Mouse (Mus musculus): Measurements from ENCODE around the gene Ptms. TPM values are rescaled to one million over a fixed set of nuclear protein-coding genes. Genes with fewer than 3 reads are reported as not detected.

The Ptms gene
- polyA plus RNA-seq, 1 experiment = 1,462 TPM

GRCm38 (mm10) chr6:124907767-124908166 is 12.1 kb downstream of the Ptms start:
- TF ChIP-seq REST (IDR thresholded peaks at IDR 0.05; ENCODE audit: insufficient read depth, insufficient read length) (no peak), MYOD1 (IDR thresholded peaks at IDR 0.05; ENCODE audit: control insufficient read depth in 1 of 3, insufficient read length in 2 of 3, low read depth in 2 of 3) (no peak), POLR2A (IDR thresholded peaks at IDR 0.05; ENCODE audit: insufficient read length, low read depth) (no peak), TCF12 (IDR thresholded peaks at IDR 0.05; ENCODE audit: insufficient read depth, poor library complexity, severe bottlenecking) (no peak), MAX (IDR thresholded peaks at IDR 0.05; ENCODE audit: low read depth) (no peak), POLR2AphosphoS2 (IDR thresholded peaks at IDR 0.05; ENCODE audit: insufficient read length, low read depth) (no peak), MYOG (IDR thresholded peaks at IDR 0.05; ENCODE audit: control insufficient read depth in 1 of 3, insufficient read depth in 1 of 3, insufficient read length in 2 of 3, low read depth in 2 of 3) (no peak), TCF3 (IDR thresholded peaks at IDR 0.05; ENCODE audit: insufficient read length, low read depth) (no peak), E2F4 (IDR thresholded peaks at IDR 0.05; ENCODE audit: insufficient read depth) (no peak)
- Histone ChIP-seq H3K4me2 (ENCODE audit: low read depth) (no peak overlapping the region), H3ac (ENCODE audit: control insufficient read depth, insufficient read length) (no peak overlapping the region), H3K27me3 (ENCODE audit: control insufficient read depth, insufficient read depth, insufficient read length) (no peaks in the 10 kb centered on the region), H3K4me3 (no peak overlapping the region), H3K36me3 (ENCODE audit: control insufficient read depth, insufficient read depth) (peaks cover 4% of the 10 kb centered on the region), H3K79me2 (ENCODE audit: control insufficient read depth, insufficient read depth) (no peaks in the 10 kb centered on the region)

DNA sequence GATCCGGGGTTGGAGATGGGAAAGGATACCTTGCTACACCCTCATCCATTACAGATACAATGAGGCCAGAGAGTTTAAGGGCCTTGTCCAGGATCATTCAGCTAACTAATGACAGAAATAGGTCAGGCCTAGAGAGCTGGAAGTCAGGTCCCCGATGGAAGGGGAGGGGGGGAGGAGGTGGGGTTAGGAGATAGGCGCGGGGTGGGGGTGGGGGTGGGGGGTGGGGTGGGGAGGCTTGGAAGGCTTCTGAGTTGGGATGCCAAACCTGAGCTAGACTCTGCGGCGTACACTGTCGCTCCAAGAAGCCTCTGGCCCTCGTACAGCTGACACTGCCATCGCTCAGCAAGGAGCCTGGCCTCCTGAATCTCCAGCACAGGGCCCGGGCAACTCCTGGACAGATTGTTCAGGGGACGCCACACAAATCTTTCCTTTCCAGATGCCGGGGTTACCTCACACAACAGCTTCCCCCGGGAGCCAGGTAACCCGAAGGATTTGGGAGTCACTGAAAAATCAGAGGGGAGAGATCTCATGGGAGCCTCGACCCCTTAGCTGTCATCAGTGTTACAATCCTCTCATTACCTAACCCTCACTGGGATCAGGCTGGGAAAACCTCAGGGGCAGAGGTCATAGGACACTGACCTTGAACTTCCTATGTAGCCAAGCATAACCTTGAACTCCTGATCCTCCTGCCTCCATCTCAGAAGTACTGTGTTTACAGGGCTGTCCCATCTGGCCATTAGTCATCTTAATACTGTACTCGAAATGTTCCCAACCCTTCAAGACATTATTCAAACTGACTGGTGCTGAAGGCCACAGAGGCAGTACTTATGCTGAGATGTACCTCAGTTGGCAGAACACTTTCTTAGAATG is 14.7 kb downstream of the Ptms start:
- no peak for TF ChIP-seq TCF12 (IDR thresholded peaks at IDR 0.05; ENCODE audit: insufficient read depth, poor library complexity, severe bottlenecking)
- no peak for TF ChIP-seq REST (IDR thresholded peaks at IDR 0.05; ENCODE audit: insufficient read depth, insufficient read length)
- no peak for TF ChIP-seq POLR2A (IDR thresholded peaks at IDR 0.05; ENCODE audit: insufficient read length, low read depth)
- no peak for TF ChIP-seq MAX (IDR thresholded peaks at IDR 0.05; ENCODE audit: low read depth)
- no peak for TF ChIP-seq E2F4 (IDR thresholded peaks at IDR 0.05; ENCODE audit: insufficient read depth)
- TF ChIP-seq USF1 (IDR thresholded peaks at IDR 0.05; ENCODE audit: low read depth) = no peak
- TF ChIP-seq CEBPB (IDR thresholded peaks at IDR 0.05; ENCODE audit: insufficient read depth, poor library complexity, severe bottlenecking) = no peak
- TF ChIP-seq MYOD1 (IDR thresholded peaks at IDR 0.05; ENCODE audit: control insufficient read depth in 1 of 3, insufficient read length in 2 of 3, low read depth in 2 of 3) = no peak
- Histone ChIP-seq H3K79me2 (ENCODE audit: control insufficient read depth, insufficient read depth) (no peaks in the 10 kb centered on the region), H3K36me3 (ENCODE audit: control insufficient read depth, insufficient read depth) (no peaks in the 10 kb centered on the region), H3K27me3 (ENCODE audit: control insufficient read depth, insufficient read depth, insufficient read length) (no peaks in the 10 kb centered on the region), H3ac (ENCODE audit: control insufficient read depth, insufficient read length) (no peak overlapping the region), H3K4me3 (no peak overlapping the region), H3K4me2 (ENCODE audit: low read depth) (peak overlapping the region; percentile 66)

- Histone ChIP-seq H3K27me3 (ENCODE audit: control insufficient read depth, insufficient read depth, insufficient read length) (no peaks in the 10 kb centered on the region), H3ac (ENCODE audit: control insufficient read depth, insufficient read length) (no peak overlapping the region), H3K79me2 (ENCODE audit: control insufficient read depth, insufficient read depth) (no peaks in the 10 kb centered on the region), H3K36me3 (ENCODE audit: control insufficient read depth, insufficient read depth) (no peaks in the 10 kb centered on the region), H3K4me2 (ENCODE audit: low read depth) (peak overlapping the region; percentile 99), H3K4me3 (peak overlapping the region; percentile 26)
- TF ChIP-seq POLR2A (IDR thresholded peaks at IDR 0.05; ENCODE audit: insufficient read length, low read depth) (peak; percentile 36), POLR2AphosphoS2 (IDR thresholded peaks at IDR 0.05; ENCODE audit: insufficient read length, low read depth) (peak; percentile 12), MYOG (IDR thresholded peaks at IDR 0.05; ENCODE audit: control insufficient read depth in 1 of 3, insufficient read depth in 1 of 3, insufficient read length in 2 of 3, low read depth in 2 of 3) (no peak)
Measured at GRCm38 (mm10) chr6:124904161-124904981, 15.5 kb downstream of the Ptms start.

DNA sequence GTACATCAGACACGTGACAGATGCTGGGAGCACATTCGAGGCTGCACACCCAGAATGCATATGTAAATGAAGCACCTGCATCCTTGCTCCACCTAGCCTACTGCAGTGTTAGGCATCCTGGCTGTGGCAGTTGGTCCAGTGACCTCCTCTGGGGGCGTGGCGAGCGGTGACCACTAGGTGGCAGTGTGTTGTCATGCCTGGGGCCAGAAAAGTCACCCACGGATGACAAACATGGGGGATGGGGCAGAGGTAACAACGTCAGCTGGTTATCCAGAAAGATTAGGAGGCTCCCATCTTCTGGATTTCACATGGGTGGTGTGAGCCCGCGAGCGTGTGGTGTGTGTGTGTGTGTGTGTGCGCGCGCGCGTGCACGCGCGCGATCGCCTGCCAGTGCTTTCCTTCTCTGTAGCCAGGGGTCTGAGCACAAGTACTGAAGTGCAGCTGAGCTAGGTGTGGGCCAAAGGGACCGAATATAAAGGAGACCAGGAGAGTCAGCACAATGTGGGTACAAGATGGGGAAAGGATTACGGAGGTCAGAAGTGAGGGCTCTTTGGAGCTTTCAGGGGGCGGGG is 16.2 kb downstream of the Ptms start:
- Histone ChIP-seq H3K4me3 (peak overlapping the region; percentile 26), H3K27me3 (ENCODE audit: control insufficient read depth, insufficient read depth, insufficient read length) (no peaks in the 10 kb centered on the region), H3K4me2 (ENCODE audit: low read depth) (peak overlapping the region; percentile 99), H3K36me3 (ENCODE audit: control insufficient read depth, insufficient read depth) (no peaks in the 10 kb centered on the region), H3ac (ENCODE audit: control insufficient read depth, insufficient read length) (no peak overlapping the region), H3K79me2 (ENCODE audit: control insufficient read depth, insufficient read depth) (no peaks in the 10 kb centered on the region)
- peak in 1 of 3 experiments; percentile 44 for TF ChIP-seq MYOG (IDR thresholded peaks at IDR 0.05; ENCODE audit: control insufficient read depth in 1 of 3, insufficient read depth in 1 of 3, insufficient read length in 2 of 3, low read depth in 2 of 3)
- TF ChIP-seq POLR2AphosphoS2 (IDR thresholded peaks at IDR 0.05; ENCODE audit: insufficient read length, low read depth) = no peak
- TF ChIP-seq MYOD1 (IDR thresholded peaks at IDR 0.05; ENCODE audit: control insufficient read depth in 1 of 3, insufficient read length in 2 of 3, low read depth in 2 of 3) = peak in 1 of 3 experiments; percentile 56
- no peak for TF ChIP-seq TCF3 (IDR thresholded peaks at IDR 0.05; ENCODE audit: insufficient read length, low read depth)

GRCm38 (mm10) chr6:124901851-124902250 is 18.1 kb downstream of the Ptms start:
- Histone ChIP-seq H3K4me3 (no peak overlapping the region), H3ac (ENCODE audit: control insufficient read depth, insufficient read length) (no peak overlapping the region), H3K79me2 (ENCODE audit: control insufficient read depth, insufficient read depth) (no peaks in the 10 kb centered on the region), H3K4me2 (ENCODE audit: low read depth) (no peak overlapping the region), H3K36me3 (ENCODE audit: control insufficient read depth, insufficient read depth) (no peaks in the 10 kb centered on the region), H3K27me3 (ENCODE audit: control insufficient read depth, insufficient read depth, insufficient read length) (no peaks in the 10 kb centered on the region)
- TF ChIP-seq USF1 (IDR thresholded peaks at IDR 0.05; ENCODE audit: low read depth) = no peak
- no peak for TF ChIP-seq SRF (IDR thresholded peaks at IDR 0.05; ENCODE audit: control insufficient read depth, insufficient read length, low read depth)
- TF ChIP-seq MYOD1 (IDR thresholded peaks at IDR 0.05; ENCODE audit: control insufficient read depth in 1 of 3, insufficient read length in 2 of 3, low read depth in 2 of 3) = no peak
- no peak for TF ChIP-seq E2F4 (IDR thresholded peaks at IDR 0.05; ENCODE audit: insufficient read depth)
- TF ChIP-seq TCF12 (IDR thresholded peaks at IDR 0.05; ENCODE audit: insufficient read depth, poor library complexity, severe bottlenecking) = no peak
- TF ChIP-seq POLR2A (IDR thresholded peaks at IDR 0.05; ENCODE audit: insufficient read length, low read depth) = no peak
- TF ChIP-seq CEBPB (IDR thresholded peaks at IDR 0.05; ENCODE audit: insufficient read depth, poor library complexity, severe bottlenecking) = no peak
- no peak for TF ChIP-seq MAX (IDR thresholded peaks at IDR 0.05; ENCODE audit: low read depth)
- TF ChIP-seq MYOG (IDR thresholded peaks at IDR 0.05; ENCODE audit: control insufficient read depth in 1 of 3, insufficient read depth in 1 of 3, insufficient read length in 2 of 3, low read depth in 2 of 3) = no peak
- no peak for TF ChIP-seq REST (IDR thresholded peaks at IDR 0.05; ENCODE audit: insufficient read depth, insufficient read length)
- no peak for TF ChIP-seq POLR2AphosphoS2 (IDR thresholded peaks at IDR 0.05; ENCODE audit: insufficient read length, low read depth)
- TF ChIP-seq TCF3 (IDR thresholded peaks at IDR 0.05; ENCODE audit: insufficient read length, low read depth) = no peak
